Mouse (Mus musculus) heart, embryonic 10.5 days (tissue): ENCODE measurements around the gene Cct4. TPM values are rescaled to one million over a fixed set of nuclear protein-coding genes. Genes with fewer than 3 reads are reported as not detected.

Experiments used
- polyA plus RNA-seq: library from polyadenylated mRNA; unstranded; fragments of >200 nt; fragmentation: Nextera tagmentation; extraction: Ambion mirVana; gene quantifications from 2 replicates; pipeline ENCODE4 v1.2.1, GENCODE M21; 2016

Cct4 gene
- polyA plus RNA-seq, 1 experiment from 2014 or later: 340 TPM

Other genes starting within 250 kb of the Cct4 start
- 2.6 and 2.9 TPM in 2 replicates for gene B3gnt2, start 129.6 kb upstream of the Cct4 start, polyA plus RNA-seq
- gene Zrsr1, start 18.5 kb upstream of the Cct4 start, polyA plus RNA-seq: 1.7 and 2.5 TPM in 2 replicates
- gene Gm28048, start 8.4 kb upstream of the Cct4 start, polyA plus RNA-seq: 8.3 and 8.4 TPM in 2 replicates
- 331 and 363 TPM in 2 replicates for gene Commd1, start 8.1 kb upstream of the Cct4 start, polyA plus RNA-seq
- 1.5 TPM in 2 replicates for gene Fam161a, start 17.0 kb downstream of the Cct4 start, polyA plus RNA-seq